Mouse (Mus musculus): ENCODE data around the gene Sel1l. TPM values are rescaled to one million over a fixed set of nuclear protein-coding genes. Genes with fewer than 3 reads are reported as not detected.
A peak's percentile ranks its signal among the peaks of the same experiment; 100 is the strongest.

Gene Sel1l
- polyA plus RNA-seq, 1 experiment: 25.3 TPM

GRCm38 (mm10) chr12:91843888-91844287 is 5.1 kb downstream of the Sel1l start:
- Histone ChIP-seq H3K27ac (ENCODE audit: insufficient read depth, low read length) (no peak overlapping the region), H3K27me3 (ENCODE audit: control insufficient read depth, insufficient read depth, low read length) (no peaks in the 10 kb centered on the region), H3K4me1 (ENCODE audit: control insufficient read depth, insufficient read depth, insufficient read length) (no peaks in the 10 kb centered on the region; the same call in 1 of the 2 replicates), H3K36me3 (ENCODE audit: control insufficient read depth, insufficient read depth, low read length) (peaks cover 27% of the 10 kb centered on the region), H3K4me3 (ENCODE audit: extremely low read depth, insufficient read depth, insufficient read length) (no peak overlapping the region)
- no peak for DNase-seq (ENCODE audit: low read depth in 1 of 2, low spot score in 2 of 2)
- TF ChIP-seq POLR2A (IDR thresholded peaks at IDR 0.05; ENCODE audit: low read depth, low read length) (no peak), CTCF (IDR thresholded peaks at IDR 0.05; ENCODE audit: extremely low read depth, insufficient read depth, insufficient read length, insufficient replicate concordance) (no peak)
- WGBS: 94% methylated on average over 13 of the region's 13 CpGs

- 90% methylated on average over 6 of the region's 6 CpGs for WGBS
- Histone ChIP-seq H3K27ac (ENCODE audit: insufficient read depth, low read length) (no peak overlapping the region), H3K4me1 (ENCODE audit: control insufficient read depth, insufficient read depth, insufficient read length) (no peaks in the 10 kb centered on the region), H3K27me3 (ENCODE audit: control insufficient read depth, insufficient read depth, low read length) (no peaks in the 10 kb centered on the region), H3K4me3 (ENCODE audit: extremely low read depth, insufficient read depth, insufficient read length) (no peak overlapping the region), H3K36me3 (ENCODE audit: control insufficient read depth, insufficient read depth, low read length) (peaks cover 43% of the 10 kb centered on the region)
- DNase-seq (ENCODE audit: low read depth in 1 of 2, low spot score in 2 of 2): no peak
- no peak for TF ChIP-seq POLR2A (IDR thresholded peaks at IDR 0.05; ENCODE audit: low read depth, low read length)
- TF ChIP-seq CTCF (IDR thresholded peaks at IDR 0.05; ENCODE audit: extremely low read depth, insufficient read depth, insufficient read length, insufficient replicate concordance): no peak
Measured at GRCm38 (mm10) chr12:91841714-91842113, 7.2 kb downstream of the Sel1l start.

GRCm38 (mm10) chr12:91838261-91838660 is 10.7 kb downstream of the Sel1l start:
- peaks cover 55% of the 10 kb centered on the region for H3K36me3 ChIP-seq (ENCODE audit: control insufficient read depth, insufficient read depth, low read length)
- H3K27me3 ChIP-seq (ENCODE audit: control insufficient read depth, insufficient read depth, low read length): no peaks in the 10 kb centered on the region
- no peak overlapping the region for H3K27ac ChIP-seq (ENCODE audit: insufficient read depth, low read length)
- TF ChIP-seq POLR2A (IDR thresholded peaks at IDR 0.05; ENCODE audit: low read depth, low read length): no peak
- TF ChIP-seq CTCF (IDR thresholded peaks at IDR 0.05; ENCODE audit: extremely low read depth, insufficient read depth, insufficient read length, insufficient replicate concordance): no peak
- no peaks in the 10 kb centered on the region for H3K4me1 ChIP-seq (ENCODE audit: control insufficient read depth, insufficient read depth, insufficient read length)
- 87% methylated on average over 7 of the region's 7 CpGs for WGBS
- H3K4me3 ChIP-seq (ENCODE audit: extremely low read depth, insufficient read depth, insufficient read length): no peak overlapping the region
- no peak for DNase-seq (ENCODE audit: low read depth in 1 of 2, low spot score in 2 of 2)

GRCm38 (mm10) chr12:91837401-91838065 is 11.4 kb downstream of the Sel1l start:
- 91% methylated on average over 7 of the region's 7 CpGs for WGBS
- no peak for DNase-seq (ENCODE audit: low read depth in 1 of 2, low spot score in 2 of 2)

GRCm38 (mm10) chr12:91833939-91834333 is 15.0 kb downstream of the Sel1l start:
- Histone ChIP-seq H3K27ac (ENCODE audit: insufficient read depth, low read length) (no peak overlapping the region), H3K4me3 (ENCODE audit: extremely low read depth, insufficient read depth, insufficient read length) (no peak overlapping the region), H3K27me3 (ENCODE audit: control insufficient read depth, insufficient read depth, low read length) (no peaks in the 10 kb centered on the region), H3K36me3 (ENCODE audit: control insufficient read depth, insufficient read depth, low read length) (peaks cover 48% of the 10 kb centered on the region), H3K4me1 (ENCODE audit: control insufficient read depth, insufficient read depth, insufficient read length) (no peaks in the 10 kb centered on the region)
- DNase-seq (ENCODE audit: low read depth in 1 of 2, low spot score in 2 of 2): no peak
- WGBS: 74% methylated on average over 5 of the region's 5 CpGs
- TF ChIP-seq CTCF (IDR thresholded peaks at IDR 0.05; ENCODE audit: extremely low read depth, insufficient read depth, insufficient read length, insufficient replicate concordance): no peak
- TF ChIP-seq POLR2A (IDR thresholded peaks at IDR 0.05; ENCODE audit: low read depth, low read length): no peak

More at GRCm38 (mm10) chr12:91837401-91838065, 11.4 kb downstream of the Sel1l start:
- no peaks in the 10 kb centered on the region for H3K27me3 ChIP-seq (ENCODE audit: control insufficient read depth, insufficient read depth, low read length)
- H3K36me3 ChIP-seq (ENCODE audit: control insufficient read depth, insufficient read depth, low read length): peaks cover 60% of the 10 kb centered on the region
- H3K4me1 ChIP-seq (ENCODE audit: control insufficient read depth, insufficient read depth, insufficient read length): no peaks in the 10 kb centered on the region
- TF ChIP-seq CTCF (IDR thresholded peaks at IDR 0.05; ENCODE audit: extremely low read depth, insufficient read depth, insufficient read length, insufficient replicate concordance) (no peak), POLR2A (IDR thresholded peaks at IDR 0.05; ENCODE audit: low read depth, low read length) (no peak)
- peak overlapping the region; percentile 14; the same call in 1 of the 2 replicates for H3K27ac ChIP-seq (ENCODE audit: insufficient read depth, low read length)
- no peak overlapping the region for H3K4me3 ChIP-seq (ENCODE audit: extremely low read depth, insufficient read depth, insufficient read length)

- peaks cover 43% of the 10 kb centered on the region for H3K36me3 ChIP-seq (ENCODE audit: control insufficient read depth, insufficient read depth, low read length)
- WGBS: 95% methylated on average over 3 of the region's 3 CpGs
- H3K4me3 ChIP-seq (ENCODE audit: extremely low read depth, insufficient read depth, insufficient read length): no peak overlapping the region
- H3K27ac ChIP-seq (ENCODE audit: insufficient read depth, low read length): no peak overlapping the region
- DNase-seq (ENCODE audit: low read depth in 1 of 2, low spot score in 2 of 2): no peak
- H3K4me1 ChIP-seq (ENCODE audit: control insufficient read depth, insufficient read depth, insufficient read length): no peaks in the 10 kb centered on the region
- H3K27me3 ChIP-seq (ENCODE audit: control insufficient read depth, insufficient read depth, low read length): no peaks in the 10 kb centered on the region
- no peak for TF ChIP-seq CTCF (IDR thresholded peaks at IDR 0.05; ENCODE audit: extremely low read depth, insufficient read depth, insufficient read length, insufficient replicate concordance)
- TF ChIP-seq POLR2A (IDR thresholded peaks at IDR 0.05; ENCODE audit: low read depth, low read length): no peak
Measured at GRCm38 (mm10) chr12:91833237-91833938, 15.6 kb downstream of the Sel1l start.

- Histone ChIP-seq H3K27me3 (ENCODE audit: control insufficient read depth, insufficient read depth, low read length) (no peaks in the 10 kb centered on the region), H3K4me1 (ENCODE audit: control insufficient read depth, insufficient read depth, insufficient read length) (no peaks in the 10 kb centered on the region), H3K4me3 (ENCODE audit: extremely low read depth, insufficient read depth, insufficient read length) (no peak overlapping the region; the same call in 1 of the 2 replicates), H3K27ac (ENCODE audit: insufficient read depth, low read length) (no peak overlapping the region), H3K36me3 (ENCODE audit: control insufficient read depth, insufficient read depth, low read length) (peaks cover 39% of the 10 kb centered on the region)
- no peak for DNase-seq (ENCODE audit: low read depth in 1 of 2, low spot score in 2 of 2)
- no peak for TF ChIP-seq POLR2A (IDR thresholded peaks at IDR 0.05; ENCODE audit: low read depth, low read length)
- no peak for TF ChIP-seq CTCF (IDR thresholded peaks at IDR 0.05; ENCODE audit: extremely low read depth, insufficient read depth, insufficient read length, insufficient replicate concordance)
- 93% methylated on average over 7 of the region's 7 CpGs for WGBS
Measured at GRCm38 (mm10) chr12:91831410-91831809, 17.5 kb downstream of the Sel1l start.

All from spleen, adult 2 months (tissue).